Mouse (Mus musculus) thymus, postnatal 0 days (tissue): ENCODE data around the gene Mtx1. TPM values are rescaled to one million over a fixed set of nuclear protein-coding genes. Genes with fewer than 3 reads are reported as not detected.
"Not testable (repeated sequence)": the region's sequence is repeated elsewhere in the genome, so short reads cannot be mapped to it uniquely, and the experiment has no call there.

Experiments
- DNase-seq: peaks from one replicate; pipeline ENCODE4 v3.0.0-alpha.2; 2015; ENCODE audit warnings: low spot score
- polyA plus RNA-seq: library from polyadenylated mRNA; unstranded; fragments of >200 nt; fragmentation: Nextera tagmentation; extraction: Ambion mirVana; gene quantifications from 2 replicates; pipeline ENCODE4 v1.2.1, GENCODE M21; 2015

Mtx1 gene
- polyA plus RNA-seq, 1 experiment from 2014 or later, result 223 TPM

- peak; percentile 26 for DNase-seq
These were observed 15.5 kb upstream of the Mtx1 start for GRCm38 (mm10) chr3:89242331-89242895.

- no peak for DNase-seq
These were observed 11.6 kb upstream of the Mtx1 start for GRCm38 (mm10) chr3:89238494-89238893.

DNA sequence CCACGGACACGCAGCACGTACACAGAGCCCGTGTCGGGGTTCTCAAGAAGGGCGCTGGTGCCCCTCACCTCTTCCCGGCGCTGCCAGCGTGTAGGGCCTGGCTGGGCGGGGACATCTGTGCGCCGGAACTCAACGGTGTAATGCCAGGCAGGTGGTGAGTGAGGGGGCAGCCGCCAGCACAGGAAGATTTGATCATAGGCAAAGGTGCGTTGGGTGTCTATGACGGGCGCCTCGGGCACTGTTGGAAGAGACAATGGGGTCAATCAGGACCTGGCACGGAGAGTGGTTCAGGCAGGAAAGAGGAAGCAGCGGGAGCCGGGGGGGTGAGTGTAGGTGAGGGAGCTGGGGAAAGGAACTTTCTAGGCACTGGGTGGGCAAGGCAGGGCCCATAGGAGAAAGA lies 10.8 kb upstream of the Mtx1 start:
- no peak for DNase-seq

DNA sequence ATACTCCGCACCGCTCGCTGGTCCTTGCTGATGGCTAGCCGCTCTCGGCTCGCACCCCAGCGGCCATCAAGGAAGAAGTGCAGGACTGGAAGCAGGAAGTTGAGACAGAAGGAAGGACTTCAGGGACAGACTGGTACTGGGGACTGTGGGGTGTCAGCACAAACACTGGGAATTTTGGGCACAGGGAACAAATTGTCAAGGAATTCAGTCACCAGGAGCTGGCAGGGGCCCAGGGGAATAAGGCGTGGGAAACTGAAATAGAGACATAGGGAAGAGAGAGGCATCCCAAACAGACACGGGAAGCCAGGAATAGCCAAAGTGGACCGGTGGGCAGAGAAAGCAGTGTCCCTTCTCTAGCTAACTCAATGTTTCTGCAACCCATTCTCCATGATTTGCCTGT lies 9.6 kb upstream of the Mtx1 start:
- DNase-seq, result no peak

DNA sequence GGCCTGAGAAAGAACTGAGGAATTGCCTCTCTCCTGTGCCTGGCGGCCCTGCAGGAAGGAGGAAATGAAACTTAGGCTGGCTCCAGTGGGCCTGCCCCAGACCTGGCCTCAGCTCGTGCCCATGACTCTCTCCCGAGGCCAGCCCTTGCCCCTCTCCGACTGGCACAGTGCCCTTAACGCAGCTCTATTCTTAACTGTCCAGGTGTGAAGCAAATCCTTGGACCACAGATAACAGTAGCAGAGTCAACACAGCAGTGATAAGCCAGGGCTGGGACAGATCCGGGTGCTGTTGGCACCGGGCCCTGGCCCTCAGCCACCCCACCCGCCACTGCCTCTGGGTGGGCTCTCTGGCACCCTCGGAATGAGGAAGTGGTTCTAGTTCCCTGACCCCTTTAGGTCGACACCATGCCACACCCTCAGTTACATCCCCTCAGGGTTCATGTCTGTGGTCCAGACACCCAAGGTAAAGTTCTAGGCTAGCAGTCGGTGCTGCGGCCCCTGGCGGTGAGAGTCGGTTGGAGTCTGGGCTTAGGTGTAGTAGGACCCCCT lies 6.7 kb upstream of the Mtx1 start:
- DNase-seq, result no peak

DNA sequence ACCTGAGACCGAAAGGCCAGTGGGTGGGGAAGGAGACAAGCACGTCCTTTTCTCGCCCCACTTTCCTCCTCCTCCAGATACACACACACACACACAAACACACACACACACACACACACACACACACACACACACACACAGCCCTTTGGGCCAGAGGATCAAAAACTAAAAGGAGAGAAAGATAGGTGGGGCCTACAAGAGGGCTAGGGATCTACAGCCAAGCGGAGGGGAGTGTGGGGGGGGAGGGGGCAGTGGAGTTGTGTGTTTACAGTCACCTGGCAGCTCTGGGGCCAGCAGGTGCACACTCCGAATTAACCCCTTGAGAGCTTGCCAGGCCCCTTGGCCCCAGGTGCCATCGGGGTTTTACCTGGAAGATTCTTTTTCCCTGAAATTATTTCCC lies 5.7 kb upstream of the Mtx1 start:
- no peak for DNase-seq

- DNase-seq, result no peak
These were observed 4.9 kb upstream of the Mtx1 start for GRCm38 (mm10) chr3:89231772-89232275.

DNA sequence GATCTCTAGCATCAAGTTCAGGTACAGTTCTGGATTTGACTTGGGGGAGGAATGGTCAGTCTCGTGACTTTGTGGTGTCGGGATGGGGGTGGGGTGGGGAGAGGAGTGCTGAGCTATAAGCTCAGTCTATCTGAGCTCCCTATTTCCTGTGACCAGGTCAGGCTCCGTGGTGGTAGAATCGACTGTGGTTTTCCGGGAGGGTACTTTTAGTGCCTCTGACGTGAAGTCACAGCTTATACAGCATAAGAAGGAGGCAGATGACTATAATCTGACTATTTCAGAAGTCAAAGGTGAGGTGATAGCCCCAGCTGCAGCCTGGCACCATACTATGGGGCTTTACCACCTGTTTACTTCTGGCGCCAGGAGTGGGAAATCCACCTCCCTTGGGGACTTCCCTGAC lies 4.5 kb upstream of the Mtx1 start:
- no peak for DNase-seq

DNA sequence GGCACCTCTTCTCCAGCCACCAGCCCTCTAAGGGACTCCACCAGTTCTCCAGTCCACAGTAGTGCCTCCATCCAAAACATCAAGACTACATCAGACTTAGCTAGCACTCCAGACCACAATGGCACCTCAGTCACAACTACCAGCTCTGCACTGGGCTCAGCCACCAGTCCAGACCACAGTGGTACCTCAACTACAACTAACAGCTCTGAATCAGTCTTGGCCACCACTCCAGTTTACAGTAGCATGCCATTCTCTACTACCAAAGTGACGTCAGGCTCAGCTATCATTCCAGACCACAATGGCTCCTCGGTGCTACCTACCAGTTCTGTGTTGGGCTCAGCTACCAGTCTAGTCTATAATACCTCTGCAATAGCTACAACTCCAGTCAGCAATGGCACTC lies 3.7 kb upstream of the Mtx1 start:
- DNase-seq, result no peak

DNA sequence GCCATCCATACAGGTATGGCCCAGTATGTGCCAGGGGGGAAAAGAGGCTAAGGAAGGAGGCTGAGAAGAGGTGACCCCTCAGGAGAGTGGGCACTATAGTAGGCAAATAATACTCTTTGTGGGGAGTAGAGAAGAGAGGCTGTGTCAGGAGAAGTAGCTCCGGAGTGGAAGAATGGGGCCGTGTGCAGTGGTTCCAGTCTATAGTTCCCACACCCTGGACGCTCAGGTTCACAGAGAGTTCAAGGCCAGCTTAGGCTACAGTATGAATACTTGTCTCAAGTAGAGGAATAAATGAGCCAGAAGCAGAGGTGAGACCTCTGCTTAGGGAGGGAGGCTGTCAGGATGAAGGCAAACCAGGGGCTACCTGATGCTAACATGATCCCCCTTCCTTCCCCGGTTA lies 2.4 kb upstream of the Mtx1 start:
- DNase-seq, result no peak

- DNase-seq, result no peak
These were observed 1.9 kb upstream of the Mtx1 start, which contains the start of gene Muc1 for GRCm38 (mm10) chr3:89228836-89229235. Gene Muc1, plus strand, starts transcription at chr3:89229057.

DNA sequence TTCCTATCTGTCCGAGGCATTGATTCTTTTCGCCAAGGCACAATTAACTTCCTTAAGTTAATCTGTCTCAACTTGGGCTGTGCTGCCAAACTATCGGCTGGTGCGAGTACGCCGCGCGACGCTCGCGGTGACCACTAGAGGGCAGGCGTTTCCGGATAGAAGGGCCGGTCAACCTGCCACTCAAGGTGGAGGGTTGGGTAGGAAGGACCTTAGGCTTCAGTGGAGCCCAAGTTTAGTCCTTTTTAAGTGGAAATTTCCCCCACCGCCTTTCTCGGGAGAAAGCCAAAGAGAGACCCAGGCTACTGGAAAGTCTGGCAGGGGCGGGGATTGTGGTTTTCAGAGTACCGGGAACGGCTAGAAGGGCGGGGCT lies 1.3 kb upstream of the Mtx1 start:
- peak; percentile 84 for DNase-seq

DNA sequence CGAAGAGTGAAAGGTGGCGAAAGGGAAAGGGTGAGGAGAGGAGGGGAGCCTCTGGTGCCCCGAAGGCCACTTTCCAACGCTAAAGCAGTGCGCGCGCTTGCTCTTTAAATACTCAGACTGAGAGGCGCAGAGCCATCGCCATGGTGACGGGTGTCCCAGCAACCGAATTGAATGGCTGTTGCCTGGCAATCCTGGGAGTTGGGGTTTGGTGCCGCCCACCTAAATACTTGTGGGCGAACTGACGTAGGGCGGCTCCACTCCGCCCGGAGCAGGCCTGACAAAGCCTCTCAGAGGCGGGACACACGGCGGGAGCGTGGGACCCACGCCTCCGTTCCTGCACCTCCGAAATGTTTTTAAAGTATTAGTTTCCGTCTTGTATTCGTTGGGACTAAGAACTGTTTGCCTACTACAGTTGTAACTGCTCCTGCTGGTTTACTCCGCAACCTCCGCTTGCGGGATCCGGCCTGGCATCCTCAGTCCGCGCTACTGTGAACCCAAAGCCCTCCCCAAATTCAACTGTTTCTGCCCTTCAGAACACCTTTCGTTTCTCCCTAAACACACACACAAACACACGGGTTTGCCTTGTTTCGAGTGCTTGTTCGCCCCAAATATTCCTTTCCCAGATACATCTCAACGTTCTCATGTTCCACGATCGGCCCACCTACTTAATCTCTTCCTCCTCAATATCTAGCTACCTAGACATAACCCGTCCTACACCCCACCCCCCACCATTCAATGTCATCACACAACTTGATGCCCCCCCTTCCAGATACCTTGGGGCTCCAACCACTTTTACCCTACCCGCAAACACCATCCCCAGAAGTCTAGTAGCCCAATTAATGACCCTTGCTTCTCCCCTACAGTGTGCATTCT lies 655 bp upstream of the Mtx1 start:
- peak; percentile 48 for DNase-seq

DNA sequence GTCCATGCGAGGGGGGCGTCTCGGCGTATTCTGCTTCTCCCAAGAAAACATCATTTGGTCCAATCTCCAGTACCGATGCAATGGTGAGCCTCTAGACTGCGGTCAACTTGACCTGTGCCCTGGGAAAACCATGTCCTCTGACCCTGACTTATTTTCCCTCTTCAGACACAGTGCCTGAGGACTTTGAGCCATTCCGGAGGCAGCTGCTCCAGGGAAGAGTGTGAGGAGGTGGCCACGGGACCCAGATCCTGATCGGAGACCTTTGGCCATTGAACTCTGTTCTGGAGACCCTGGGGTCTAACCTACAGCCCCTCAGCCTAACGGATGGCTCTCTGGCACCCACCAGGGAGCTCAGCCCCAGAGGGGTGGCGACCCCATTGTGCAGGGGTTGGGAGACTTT lies 527 bp downstream of the Mtx1 start:
- DNase-seq, result no peak

DNA sequence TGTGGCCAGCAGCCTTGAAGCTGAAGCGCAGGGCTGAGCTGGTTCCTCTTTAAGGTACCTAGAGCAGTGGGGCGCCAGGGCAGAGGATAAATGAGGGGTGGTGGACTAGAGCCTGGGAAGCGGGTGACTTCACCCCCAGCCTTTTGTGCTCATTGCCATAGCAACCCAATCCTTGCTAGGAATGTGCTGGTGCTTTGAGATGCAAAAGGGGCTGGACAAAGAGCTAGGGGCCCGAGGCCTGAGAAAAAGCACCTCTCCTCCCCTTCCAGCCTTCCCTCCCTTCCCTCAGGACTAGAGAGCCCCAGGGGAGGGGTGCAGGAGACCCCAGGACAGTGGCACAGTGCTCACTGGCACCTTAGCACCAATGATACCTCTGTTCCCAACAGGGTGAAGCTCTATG lies 970 bp downstream of the Mtx1 start:
- no peak for DNase-seq

GRCm38 (mm10) chr3:89225321-89225815 lies 1.5 kb downstream of the Mtx1 start:
- no peak for DNase-seq

DNA sequence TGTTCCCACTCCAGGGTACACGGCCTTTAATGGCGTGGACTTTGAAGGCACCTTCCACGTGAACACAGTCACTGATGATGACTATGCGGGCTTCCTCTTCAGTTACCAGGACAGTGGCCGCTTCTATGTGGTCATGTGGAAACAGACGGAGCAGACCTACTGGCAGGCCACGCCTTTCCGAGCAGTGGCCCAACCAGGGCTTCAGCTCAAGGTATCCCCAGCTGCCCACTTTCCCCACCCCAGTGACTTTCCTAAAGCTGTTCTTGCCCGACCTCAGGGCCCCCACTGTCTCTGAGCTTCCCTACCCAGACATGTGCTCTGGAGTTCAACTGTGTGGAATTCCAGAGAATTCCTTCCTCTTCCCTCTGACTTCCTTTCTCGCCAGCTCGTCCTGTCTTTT lies 2.1 kb downstream of the Mtx1 start:
- no peak for DNase-seq

DNA sequence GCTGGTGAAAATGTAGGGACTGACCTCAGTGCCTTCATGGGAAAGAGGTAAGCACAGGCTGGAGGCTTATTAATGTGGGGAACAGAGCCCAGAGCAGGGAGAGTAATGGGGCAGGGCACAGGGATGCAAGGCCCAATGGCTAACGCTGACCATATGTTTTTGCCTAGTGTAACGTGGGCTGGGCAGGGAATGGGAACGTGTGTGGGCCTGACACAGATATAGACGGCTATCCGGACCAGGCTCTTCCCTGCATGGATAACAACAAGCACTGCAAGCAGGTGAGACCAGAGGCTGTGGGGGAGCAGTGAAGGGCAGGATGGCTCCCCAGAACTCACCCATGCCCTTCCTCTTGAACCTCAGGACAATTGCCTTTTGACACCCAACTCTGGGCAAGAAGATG lies 5.7 kb downstream of the Mtx1 start:
- DNase-seq, result no peak

- DNase-seq, result no peak
These were observed 7.3 kb downstream of the Mtx1 start for GRCm38 (mm10) chr3:89219546-89219945.

DNA sequence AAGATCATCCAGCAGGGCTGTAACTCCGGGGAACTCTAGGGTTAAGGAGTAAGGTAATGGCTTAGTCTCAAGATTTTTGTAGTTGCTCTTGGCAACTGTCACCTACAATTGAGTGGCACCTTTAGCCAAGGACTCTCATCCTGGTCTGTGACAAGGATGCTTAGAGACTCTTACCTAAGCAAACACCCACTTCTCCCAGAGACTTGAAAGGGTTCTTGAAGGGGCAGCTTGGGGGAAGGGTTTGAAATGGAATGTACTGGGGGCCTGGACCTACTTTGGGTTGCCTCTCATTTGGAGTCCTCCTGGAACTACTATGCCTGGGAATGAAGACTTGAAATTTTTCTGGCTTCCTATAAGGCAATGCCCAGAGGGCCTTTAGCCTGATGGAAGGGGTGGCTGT lies 8.6 kb downstream of the Mtx1 start:
- no peak for DNase-seq

GRCm38 (mm10) chr3:89216407-89216806 lies 10.5 kb downstream of the Mtx1 start:
- not testable (repeated sequence) for DNase-seq

DNA sequence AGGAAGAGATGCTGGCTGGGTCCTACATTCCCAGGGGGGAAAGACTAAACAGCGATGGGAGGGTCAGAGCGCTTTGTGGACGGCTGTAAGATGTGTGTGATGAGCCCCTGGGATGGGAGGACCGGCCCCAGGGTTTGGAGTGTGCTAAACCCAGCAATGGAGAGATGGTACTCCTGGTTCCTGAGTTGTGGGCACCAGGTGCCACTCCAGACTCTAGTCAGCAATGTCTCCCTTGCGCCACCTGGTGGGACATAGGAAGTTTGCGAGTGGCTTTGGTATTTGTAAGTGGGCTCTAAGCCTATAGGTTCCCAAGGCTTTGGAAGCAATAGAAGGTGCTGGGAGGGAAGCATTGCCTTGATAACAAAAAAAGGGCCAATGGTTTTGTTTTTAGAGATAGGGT lies 11.0 kb downstream of the Mtx1 start:
- peak; percentile 88 for DNase-seq
